Mouse (Mus musculus): ENCODE measurements around the gene Mxra8. TPM values are rescaled to one million over a fixed set of nuclear protein-coding genes. Genes with fewer than 3 reads are reported as not detected.

The Mxra8 gene
- total and polyA plus RNA-seq, 2 experiments from 2014 or later, result 57.8 to 99.5 TPM

- Histone ChIP-seq H3K9me3 (replicated peaks; ENCODE audit: control insufficient read depth, low read length) (no peaks in the 10 kb centered on the region), H3K4me2 (ENCODE audit: low read depth, low read length) (no peak overlapping the region), H3K27me3 (ENCODE audit: control insufficient read depth, insufficient read depth, low read length) (0 out of 2 replicates have a peak, but pooled peaks cover 6% of the 10 kb centered on the region), H3K9ac (replicated peaks; ENCODE audit: low read depth, low read length) (no peak overlapping the region), H3K36me3 (replicated peaks; ENCODE audit: control insufficient read depth, insufficient read depth, low read length) (peaks cover 4% of the 10 kb centered on the region; the same call in 1 of the 2 replicates), H3K4me3 (ENCODE audit: low read depth, low read length) (no peak overlapping the region), H3K27ac (ENCODE audit: low read depth) (peak overlapping the region; percentile 84), H3K4me1 (ENCODE audit: control insufficient read depth, insufficient read depth) (peaks cover 16% of the 10 kb centered on the region)
- WGBS, result 44% methylated on average over 11 of the region's 11 CpGs
- TF ChIP-seq CTCF (IDR thresholded peaks at IDR 0.05; ENCODE audit: low read depth) (no peak), EP300 (IDR thresholded peaks at IDR 0.05; ENCODE audit: low read depth) (0 out of 2 replicates have a peak, but pooled peaks have one; percentile 15)
- ATAC-seq (ENCODE audit: insufficient read depth, low read depth) (peak; percentile 12; the same call in 1 of the 2 replicates), DNase-seq (ENCODE audit: low spot score) (no peak)
Observed at GRCm38 (mm10) chr4:155837404-155838010, 2.0 kb upstream of the Mxra8 start.

DNA sequence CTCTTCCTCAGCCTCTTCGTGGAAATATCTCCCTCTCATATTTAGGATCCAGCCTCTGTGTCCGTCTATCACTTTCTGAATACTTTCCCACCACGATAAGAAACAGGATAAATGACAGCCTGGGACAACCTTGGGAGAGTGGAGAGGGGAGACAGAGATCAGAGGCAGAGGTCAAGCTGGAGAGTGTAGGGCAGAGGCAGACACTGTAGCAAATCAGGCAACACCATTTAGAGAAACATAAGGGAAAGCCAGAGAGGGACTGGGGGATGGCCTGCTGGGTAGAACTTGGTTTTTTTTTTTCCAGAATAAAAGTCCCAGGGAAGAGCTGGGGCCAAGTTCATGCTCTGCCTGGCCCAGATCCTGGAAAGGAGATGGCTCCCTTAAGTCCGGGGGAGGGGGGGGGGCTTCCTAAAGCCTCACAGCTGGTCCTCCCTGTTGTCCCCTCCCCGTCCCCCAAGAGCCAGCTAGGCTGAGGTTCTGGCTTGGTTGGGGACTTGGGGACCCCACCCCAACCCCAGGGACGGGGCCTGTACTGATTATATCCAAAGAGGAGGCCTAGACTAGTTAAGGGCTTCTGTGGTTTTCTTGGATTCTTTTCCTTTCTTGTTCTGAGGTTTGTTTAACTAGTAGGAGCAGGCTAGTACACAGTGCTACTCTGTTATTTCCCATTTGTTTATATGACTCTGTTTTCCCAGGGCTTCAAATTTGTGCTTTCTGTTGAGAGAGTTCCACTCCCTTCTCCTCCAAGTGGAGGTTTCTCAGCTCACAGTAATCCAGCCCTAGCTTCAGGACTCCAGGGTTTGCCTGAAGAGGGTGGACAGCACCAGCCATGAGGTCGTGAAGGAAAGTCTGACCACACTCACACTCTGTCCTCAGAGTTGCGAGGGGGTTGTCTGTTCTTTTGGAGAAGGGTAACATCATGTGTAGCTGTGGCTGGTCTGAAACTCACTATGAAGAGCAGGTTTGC is 1.0 kb upstream of the Mxra8 start:
- no peak for TF ChIP-seq CTCF (IDR thresholded peaks at IDR 0.05; ENCODE audit: low read depth)
- no peak for TF ChIP-seq EP300 (IDR thresholded peaks at IDR 0.05; ENCODE audit: low read depth)
- H3K4me3 ChIP-seq (ENCODE audit: low read depth, low read length), result no peak overlapping the region
- no peak overlapping the region for H3K9ac ChIP-seq (replicated peaks; ENCODE audit: low read depth, low read length)

DNA sequence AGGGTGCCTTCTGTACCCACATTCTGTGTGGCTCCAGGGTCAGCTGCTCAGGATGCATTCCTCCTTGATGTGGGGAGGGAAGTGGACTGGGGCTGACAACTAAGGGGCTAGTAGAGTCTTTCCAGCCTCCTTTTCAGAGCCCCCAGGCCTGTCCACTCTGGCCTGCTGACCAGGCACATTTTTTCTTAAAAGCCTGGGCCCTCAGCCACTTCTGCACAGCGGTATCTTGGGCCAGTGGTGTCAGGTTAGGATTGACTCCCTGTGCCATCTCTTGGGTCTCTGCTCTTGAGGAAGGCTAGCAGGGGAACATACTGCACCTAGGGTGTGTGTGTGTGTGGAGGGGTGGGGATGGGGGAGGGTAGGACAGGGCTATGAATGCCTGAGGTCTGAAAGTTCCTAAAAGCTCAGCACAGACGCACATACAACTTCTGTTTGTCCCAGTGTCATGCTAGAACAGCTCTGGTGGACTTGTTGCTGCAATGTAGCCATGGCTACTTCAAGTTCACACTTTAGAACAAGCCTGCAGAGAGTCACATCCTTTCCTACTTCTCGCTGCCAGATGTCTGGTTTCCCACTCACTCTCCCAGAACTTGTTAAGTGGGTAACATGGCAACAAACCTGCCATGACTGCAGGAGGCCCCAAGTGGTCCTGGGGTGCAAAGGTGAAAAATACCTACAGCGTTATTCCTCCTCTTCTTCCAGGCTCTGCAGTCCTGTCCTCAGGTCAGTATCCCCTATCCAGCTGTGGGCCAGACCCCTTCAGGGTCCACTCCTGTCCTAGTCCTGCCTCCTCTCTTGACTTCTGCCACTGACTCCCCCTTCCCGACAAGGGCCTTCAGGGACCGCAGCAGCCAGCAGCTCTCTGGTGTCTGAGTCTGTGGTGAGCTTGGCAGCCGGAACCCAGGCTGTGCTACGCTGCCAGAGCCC is 859 bp downstream of the Mxra8 start:
- no peaks in the 10 kb centered on the region for H3K36me3 ChIP-seq (replicated peaks; ENCODE audit: control insufficient read depth, insufficient read depth, low read length)
- peak overlapping the region; percentile 84 for H3K27ac ChIP-seq (ENCODE audit: low read depth)
- 0 out of 2 replicates have a peak, but pooled peaks cover 6% of the 10 kb centered on the region for H3K27me3 ChIP-seq (ENCODE audit: control insufficient read depth, insufficient read depth, low read length)
- peak overlapping the region; percentile 41 for H3K9ac ChIP-seq (replicated peaks; ENCODE audit: low read depth, low read length)
- TF ChIP-seq CTCF (IDR thresholded peaks at IDR 0.05; ENCODE audit: low read depth) (no peak), EP300 (IDR thresholded peaks at IDR 0.05; ENCODE audit: low read depth) (no peak)
- DNase-seq (ENCODE audit: low spot score) (no peak), ATAC-seq (ENCODE audit: insufficient read depth, low read depth) (0 out of 2 replicates have a peak, but pooled peaks have one; percentile 0)
- H3K9me3 ChIP-seq (replicated peaks; ENCODE audit: control insufficient read depth, low read length), result no peaks in the 10 kb centered on the region
- WGBS, result 12% methylated on average over 8 of the region's 8 CpGs
- peak overlapping the region; percentile 66 for H3K4me2 ChIP-seq (ENCODE audit: low read depth, low read length)
- H3K4me1 ChIP-seq (ENCODE audit: control insufficient read depth, insufficient read depth), result peaks cover 16% of the 10 kb centered on the region; the same call in 1 of the 2 replicates
- peak overlapping the region; percentile 46 for H3K4me3 ChIP-seq (ENCODE audit: low read depth, low read length)

More for the DNA sequence above, 1.0 kb upstream of the Mxra8 start:
- ATAC-seq (ENCODE audit: insufficient read depth, low read depth), result peak; percentile 2; the same call in 1 of the 2 replicates
- no peaks in the 10 kb centered on the region for H3K36me3 ChIP-seq (replicated peaks; ENCODE audit: control insufficient read depth, insufficient read depth, low read length)
- H3K4me1 ChIP-seq (ENCODE audit: control insufficient read depth, insufficient read depth), result peaks cover 16% of the 10 kb centered on the region; the same call in 1 of the 2 replicates
- 36% methylated on average over 8 of the region's 8 CpGs for WGBS
- H3K27me3 ChIP-seq (ENCODE audit: control insufficient read depth, insufficient read depth, low read length), result 0 out of 2 replicates have a peak, but pooled peaks cover 6% of the 10 kb centered on the region
- no peak overlapping the region for H3K4me2 ChIP-seq (ENCODE audit: low read depth, low read length)
- H3K9me3 ChIP-seq (replicated peaks; ENCODE audit: control insufficient read depth, low read length), result no peaks in the 10 kb centered on the region
- DNase-seq (ENCODE audit: low spot score), result peak; percentile 43
- peak overlapping the region; percentile 84 for H3K27ac ChIP-seq (ENCODE audit: low read depth)

- Histone ChIP-seq H3K9ac (replicated peaks; ENCODE audit: low read depth, low read length) (peak overlapping the region; percentile 41), H3K4me1 (ENCODE audit: control insufficient read depth, insufficient read depth) (peaks cover 16% of the 10 kb centered on the region; the same call in 1 of the 2 replicates), H3K27me3 (ENCODE audit: control insufficient read depth, insufficient read depth, low read length) (0 out of 2 replicates have a peak, but pooled peaks cover 6% of the 10 kb centered on the region), H3K4me3 (ENCODE audit: low read depth, low read length) (peak overlapping the region; percentile 46), H3K27ac (ENCODE audit: low read depth) (peak overlapping the region; percentile 84; the same call in 1 of the 2 replicates), H3K9me3 (replicated peaks; ENCODE audit: control insufficient read depth, low read length) (no peaks in the 10 kb centered on the region), H3K4me2 (ENCODE audit: low read depth, low read length) (peak overlapping the region; percentile 66), H3K36me3 (replicated peaks; ENCODE audit: control insufficient read depth, insufficient read depth, low read length) (no peaks in the 10 kb centered on the region)
- ATAC-seq (ENCODE audit: insufficient read depth, low read depth) (peak; percentile 28), DNase-seq (ENCODE audit: low spot score) (peak; percentile 48)
- WGBS, result 1% methylated on average over 32 of the region's 32 CpGs
- peak; percentile 18; the same call in 1 of the 2 replicates for TF ChIP-seq CTCF (IDR thresholded peaks at IDR 0.05; ENCODE audit: low read depth)
- TF ChIP-seq EP300 (IDR thresholded peaks at IDR 0.05; ENCODE audit: low read depth), result no peak
Observed at GRCm38 (mm10) chr4:155841003-155841454, 1.5 kb downstream of the Mxra8 start.
